Mouse (Mus musculus): Measurements from ENCODE around the gene Ces2b. TPM values are rescaled to one million over a fixed set of nuclear protein-coding genes. Genes with fewer than 3 reads are reported as not detected.

The Ces2b gene
- polyA plus RNA-seq, 1 experiment from 2014 or later = 0.44 TPM

Other genes starting within 250 kb of the Ces2b start
- 18.4 TPM in 2 replicates for gene Pdp2, start 240.1 kb upstream of the Ces2b start, polyA plus RNA-seq (2015; fragmentation: Nextera tagmentation; extraction: Ambion mirVana)
- gene Cdh16, start 207.2 kb upstream of the Ces2b start, polyA plus RNA-seq (2015; fragmentation: Nextera tagmentation; extraction: Ambion mirVana) = 0.36 TPM in 1 of 2 replicates, not detected in the other
- gene Rrad, start 200.2 kb upstream of the Ces2b start, polyA plus RNA-seq (2015; fragmentation: Nextera tagmentation; extraction: Ambion mirVana) = 2.4 and 4.1 TPM in 2 replicates
- gene Ciao2b, start 189.6 kb upstream of the Ces2b start, polyA plus RNA-seq (2015; fragmentation: Nextera tagmentation; extraction: Ambion mirVana) = 131 and 140 TPM in 2 replicates
- not detected in 2 replicates for gene Ces2a, start 97.6 kb upstream of the Ces2b start, polyA plus RNA-seq (2015; fragmentation: Nextera tagmentation; extraction: Ambion mirVana)
- gene Ces2c, start 15.5 kb downstream of the Ces2b start, polyA plus RNA-seq (2015; fragmentation: Nextera tagmentation; extraction: Ambion mirVana) = not detected in 2 replicates
- gene Ces2e, start 94.7 kb downstream of the Ces2b start, polyA plus RNA-seq (2015; fragmentation: Nextera tagmentation; extraction: Ambion mirVana) = not detected in 2 replicates
- not detected in 2 replicates for gene Ces2f, start 115.8 kb downstream of the Ces2b start, polyA plus RNA-seq (2015; fragmentation: Nextera tagmentation; extraction: Ambion mirVana)
- gene Ces2g, start 130.1 kb downstream of the Ces2b start, polyA plus RNA-seq (2015; fragmentation: Nextera tagmentation; extraction: Ambion mirVana) = 0.16 TPM in 1 of 2 replicates, not detected in the other
- not detected in 2 replicates for gene Ces2h, start 169.3 kb downstream of the Ces2b start, polyA plus RNA-seq (2015; fragmentation: Nextera tagmentation; extraction: Ambion mirVana)
- gene Ces3a, start 217.0 kb downstream of the Ces2b start, polyA plus RNA-seq (2015; fragmentation: Nextera tagmentation; extraction: Ambion mirVana) = not detected in 2 replicates